Mouse (Mus musculus): ENCODE data around the gene Tmigd3.

Tmigd3 gene

GRCm38 (mm10) chr3:105870558-105870957, at the start of gene Tmigd3, which contains the start of gene Adora3:
Gene Tmigd3, plus strand, starts transcription at chr3:105870903.
Gene Adora3, plus strand, starts transcription at chr3:105870858.
- DNase-seq (ENCODE audit: low spot score in 2 of 2) = no peak

DNA sequence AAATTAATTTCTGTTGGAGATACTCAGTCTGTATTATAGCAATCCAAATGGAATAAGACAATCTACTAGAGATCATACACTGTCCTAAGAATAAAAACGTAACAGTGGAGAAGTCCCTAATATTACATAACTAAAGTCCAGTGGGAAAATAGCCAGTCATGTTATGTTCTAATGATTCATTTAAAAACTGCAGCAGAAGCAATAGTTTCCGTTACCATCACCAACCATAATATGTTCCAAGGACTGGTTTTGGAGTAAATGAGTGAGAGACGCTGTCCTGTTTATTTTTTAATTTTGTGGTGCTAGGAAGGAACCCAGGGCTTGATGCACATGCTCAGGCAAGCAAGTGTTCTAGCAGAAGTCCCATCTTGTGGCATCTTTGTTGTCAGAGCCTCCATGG, 49.2 kb upstream of the Tmigd3 start:
- no peak for DNase-seq (ENCODE audit: low spot score in 2 of 2)

GRCm38 (mm10) chr3:105823609-105824008, 47.1 kb upstream of the Tmigd3 start:
- no peak for DNase-seq (ENCODE audit: low spot score in 2 of 2)

- no peak for DNase-seq (ENCODE audit: low spot score in 2 of 2)
Measured at GRCm38 (mm10) chr3:105824103-105824502, 46.6 kb upstream of the Tmigd3 start.

DNA sequence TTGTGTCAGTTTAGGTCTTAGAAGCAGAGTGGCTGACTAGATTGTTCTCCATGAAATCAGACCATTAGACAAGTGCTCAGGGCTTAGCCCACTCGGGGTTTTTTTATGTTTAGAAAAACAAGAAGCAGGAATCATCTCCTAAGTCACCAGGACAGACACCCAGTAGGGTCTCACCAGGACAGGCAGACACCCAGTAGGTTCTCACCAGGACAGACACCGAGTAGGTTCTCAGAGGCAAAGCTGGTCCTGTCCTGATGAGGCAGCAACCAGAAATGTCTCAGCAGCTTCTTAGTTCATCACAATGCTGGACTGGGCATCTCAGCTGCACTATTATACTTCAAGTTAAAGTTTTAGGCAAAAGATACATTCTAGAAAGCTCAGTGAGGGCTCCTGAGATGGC, 46.0 kb upstream of the Tmigd3 start:
- DNase-seq (ENCODE audit: low spot score in 2 of 2) = no peak

GRCm38 (mm10) chr3:105825501-105826161, 45.1 kb upstream of the Tmigd3 start:
- DNase-seq (ENCODE audit: low spot score in 2 of 2) = no peak

GRCm38 (mm10) chr3:105831584-105831983, 39.1 kb upstream of the Tmigd3 start:
- DNase-seq (ENCODE audit: low spot score in 2 of 2) = no peak

- no peak for DNase-seq (ENCODE audit: low spot score in 2 of 2)
Measured at GRCm38 (mm10) chr3:105835875-105836274, 34.8 kb upstream of the Tmigd3 start.

- no peak for DNase-seq (ENCODE audit: low spot score in 2 of 2)
Measured at GRCm38 (mm10) chr3:105836883-105837282, 33.8 kb upstream of the Tmigd3 start.

DNA sequence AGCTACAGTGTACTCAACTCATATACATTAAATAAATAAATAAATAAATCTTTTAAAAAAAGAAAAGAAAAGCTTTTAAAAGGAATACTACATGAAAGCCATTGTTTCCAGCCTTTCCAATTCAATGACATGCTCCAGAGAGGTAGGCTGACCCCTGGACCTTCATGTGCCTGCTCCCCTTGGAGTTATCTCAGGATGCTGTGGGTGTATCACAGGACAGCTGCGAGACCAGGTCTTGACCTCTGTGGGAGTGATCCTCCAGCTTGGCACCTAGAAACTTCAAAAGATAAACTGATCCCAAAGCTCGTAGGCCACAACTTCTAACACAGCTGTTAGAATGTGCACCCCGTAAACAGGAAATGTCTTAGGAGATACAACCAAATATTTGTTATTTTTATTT, 32.0 kb upstream of the Tmigd3 start:
- no peak for DNase-seq (ENCODE audit: low spot score in 2 of 2)

- no peak for DNase-seq (ENCODE audit: low spot score in 2 of 2)
Measured at GRCm38 (mm10) chr3:105839836-105840235, 30.9 kb upstream of the Tmigd3 start.

DNA sequence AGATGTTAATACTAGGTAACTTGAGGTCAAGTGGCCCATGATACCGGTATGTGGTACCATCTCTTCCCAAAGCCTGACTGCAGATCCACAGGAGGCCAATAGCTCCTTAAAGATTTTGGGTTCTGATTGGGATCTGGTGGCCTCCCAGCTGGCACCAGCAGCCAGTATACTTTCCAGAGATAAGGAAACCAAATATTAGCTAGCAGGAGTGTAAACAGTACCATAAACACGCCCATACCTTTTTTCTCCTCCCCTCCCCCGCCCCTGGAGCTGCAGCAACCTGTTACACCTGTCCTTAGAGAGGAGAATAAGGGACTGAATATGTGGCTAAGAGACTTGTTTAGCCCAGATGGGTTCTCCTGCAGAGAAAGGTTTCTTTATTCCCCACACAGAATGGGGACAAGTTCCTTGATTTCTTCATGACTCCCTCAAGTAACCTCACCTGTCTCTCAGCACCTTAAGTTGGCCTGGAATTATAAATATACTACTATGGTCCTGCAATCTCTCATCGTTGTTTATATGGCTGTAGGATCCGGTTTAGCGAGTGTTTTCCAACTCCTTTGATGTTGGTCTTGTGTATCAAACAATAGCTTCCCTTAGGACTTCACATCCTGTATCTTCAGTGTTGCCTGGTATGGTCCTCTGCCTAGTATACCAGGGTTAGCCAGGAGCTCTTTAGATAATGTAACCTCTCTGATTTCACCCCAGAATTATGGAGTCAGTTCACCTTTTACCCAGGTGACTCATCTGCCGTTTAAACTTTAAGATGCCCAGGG, 24.2 kb upstream of the Tmigd3 start:
- no peak for DNase-seq (ENCODE audit: low spot score in 2 of 2)

DNA sequence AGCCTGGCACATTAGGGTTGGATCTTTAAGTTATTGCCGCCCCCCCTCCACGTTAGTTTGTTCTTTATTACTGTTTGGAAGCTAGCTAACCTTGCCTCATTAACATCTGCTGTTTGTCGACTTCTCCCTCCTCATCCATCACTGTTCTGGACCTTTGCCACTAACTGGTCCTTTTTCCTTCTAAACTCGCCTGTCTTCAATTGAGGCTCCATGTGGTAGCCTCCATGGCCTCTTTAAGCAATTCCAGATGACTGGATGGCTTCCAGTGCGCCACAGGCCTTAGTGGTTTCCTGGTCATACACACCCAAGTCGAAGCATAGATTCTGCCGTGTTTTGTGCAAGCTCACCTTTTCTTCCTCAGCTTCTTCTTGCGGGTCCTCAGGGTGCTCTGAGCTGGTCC, 16.9 kb upstream of the Tmigd3 start:
- DNase-seq (ENCODE audit: low spot score in 2 of 2) = no peak

- DNase-seq (ENCODE audit: low spot score in 2 of 2) = no peak
Measured at GRCm38 (mm10) chr3:105854786-105855185, 15.9 kb upstream of the Tmigd3 start.

- DNase-seq (ENCODE audit: low spot score in 2 of 2) = no peak
Measured at GRCm38 (mm10) chr3:105857513-105857912, 13.2 kb upstream of the Tmigd3 start.

DNA sequence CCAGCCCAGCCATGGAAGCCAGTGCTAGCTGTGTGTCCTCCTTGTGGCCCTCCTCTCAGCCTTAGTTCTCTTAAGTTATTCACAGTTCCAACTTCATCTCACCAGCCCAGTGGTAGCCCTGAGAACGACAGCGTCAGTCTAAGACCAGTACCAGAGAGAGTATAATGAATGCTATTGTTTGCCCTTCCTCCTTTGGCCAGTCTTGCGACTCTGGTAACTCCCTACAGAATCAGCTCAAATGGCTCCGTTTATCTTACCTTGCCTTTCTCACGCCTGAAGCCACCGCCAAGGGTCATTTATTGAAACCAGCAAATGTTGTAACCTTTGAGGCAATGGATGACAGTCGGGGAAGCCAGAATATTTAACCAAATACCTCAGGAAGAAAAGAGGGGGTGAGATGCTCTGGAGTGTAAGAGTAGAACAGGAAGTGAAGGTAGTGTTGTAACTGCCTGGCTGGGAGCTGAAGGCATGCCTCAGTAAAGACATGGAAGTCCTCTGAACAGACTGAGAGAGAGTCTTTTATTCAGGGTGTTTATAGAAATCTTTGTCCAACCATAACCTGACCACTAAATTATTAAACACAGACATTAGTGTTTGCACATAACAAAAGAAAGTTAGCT, 8.8 kb upstream of the Tmigd3 start:
- DNase-seq (ENCODE audit: low spot score in 2 of 2) = no peak

DNA sequence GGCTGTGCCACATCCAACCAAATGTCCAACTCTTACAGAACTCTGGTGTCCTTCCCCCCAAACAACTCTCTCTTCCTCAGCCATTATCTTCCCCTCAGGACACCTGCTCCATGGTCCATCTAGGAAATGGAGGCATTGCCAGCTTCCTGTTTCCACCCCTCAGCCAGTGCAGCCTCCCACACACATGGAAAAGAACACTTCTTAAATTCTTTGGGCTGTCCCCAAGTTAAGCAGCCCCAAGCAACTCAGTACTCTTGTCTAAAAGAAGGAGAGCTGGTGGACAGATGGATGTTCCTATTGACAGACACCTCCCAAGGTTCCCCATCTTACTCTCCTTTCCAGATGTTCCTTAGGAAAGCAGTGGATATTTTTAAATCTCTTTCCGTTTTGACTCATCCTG, 6.6 kb upstream of the Tmigd3 start:
- no peak for DNase-seq (ENCODE audit: low spot score in 2 of 2)

DNA sequence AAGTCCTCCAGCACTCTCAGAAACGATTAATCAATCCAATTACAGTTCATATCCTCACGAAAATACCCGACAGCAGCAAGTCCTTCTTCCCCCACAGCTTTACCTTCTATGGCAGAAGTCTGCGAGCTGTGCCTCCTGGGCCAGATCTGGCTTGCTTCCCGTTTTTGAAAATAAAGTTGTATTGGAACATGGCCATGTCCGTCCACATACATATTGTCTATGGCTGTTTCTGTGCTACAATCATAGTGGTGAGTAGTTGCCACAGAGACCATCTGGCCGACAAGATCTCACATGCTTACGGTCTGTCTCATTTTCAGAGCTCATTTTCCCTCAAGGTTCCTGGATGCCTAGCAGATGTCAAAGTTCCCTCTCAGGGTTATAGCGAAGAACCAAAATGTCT, 5.6 kb upstream of the Tmigd3 start:
- DNase-seq (ENCODE audit: low spot score in 2 of 2) = peak in 1 of 2 experiments; percentile 24

- DNase-seq (ENCODE audit: low spot score in 2 of 2) = no peak
Measured at GRCm38 (mm10) chr3:105868135-105868534, 2.6 kb upstream of the Tmigd3 start.

DNA sequence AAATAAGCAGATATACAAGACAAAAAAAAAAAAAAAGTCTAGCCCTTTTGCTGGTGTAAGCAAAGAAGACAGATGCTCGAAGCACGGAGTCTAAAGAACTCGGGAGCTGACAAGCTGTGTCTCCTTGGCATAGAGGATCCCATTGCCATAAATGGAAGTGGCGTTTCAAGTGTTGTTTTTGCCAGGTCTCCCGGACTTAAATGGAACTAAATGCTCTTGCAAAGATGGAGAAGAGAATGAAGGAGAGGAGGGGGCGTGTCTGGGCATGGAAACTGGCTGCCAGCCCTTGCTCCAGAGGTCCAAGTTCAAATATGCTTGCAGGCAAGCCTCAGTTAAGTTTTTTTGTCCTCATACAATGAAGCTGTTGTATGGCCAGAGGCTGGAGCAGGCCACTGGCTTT, 1.3 kb downstream of the Tmigd3 start:
- no peak for DNase-seq (ENCODE audit: low spot score in 2 of 2)

GRCm38 (mm10) chr3:105872579-105872978, 1.9 kb downstream of the Tmigd3 start:
- DNase-seq (ENCODE audit: low spot score in 2 of 2) = no peak

- DNase-seq (ENCODE audit: low spot score in 2 of 2) = no peak
Measured at GRCm38 (mm10) chr3:105873451-105874445, 3.0 kb downstream of the Tmigd3 start.

Measured in right cerebral cortex, postnatal 36 days (tissue).